8 mouse cellular contexts compared by ENCODE assay signal in the genomic region with DNA sequence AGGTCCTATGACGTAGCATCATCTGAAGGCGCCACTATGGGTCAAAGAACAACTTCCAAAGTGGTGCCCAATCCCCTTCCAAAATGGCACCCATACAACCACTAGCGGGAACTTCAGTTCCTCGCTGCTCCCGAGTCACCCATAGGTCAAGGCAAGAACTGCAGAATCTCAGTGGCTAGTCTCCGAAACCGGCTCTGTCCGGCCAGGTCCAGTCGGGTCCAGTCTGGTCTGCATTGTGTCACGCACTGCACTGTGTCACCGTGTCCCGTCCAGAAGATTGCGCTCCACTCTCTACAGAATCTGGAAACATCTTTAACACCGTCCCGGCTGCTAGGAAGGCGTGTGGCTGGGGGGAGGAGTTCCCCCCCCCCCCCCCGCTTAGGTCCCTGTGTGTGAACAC.
"Had no signal": no experiment of that assay in that cellular context is flagged by ENCODE, and none has a peak within 500 bp of the region (broad histone marks: within the 10 kb centered on the region; RNA-seq: fewer than 3 reads in every experiment).

No protein-coding gene starts in this region.

- H3K36me3 ChIP-seq: intestine, embryonic 15.5 days; limb, embryonic 12.5 days; midbrain, embryonic 15.5 days; neural tube, embryonic 12.5 days had no signal

- H3K4me1 ChIP-seq: midbrain, embryonic 15.5 days; neural tube, embryonic 12.5 days had no signal

- H3K9ac ChIP-seq: intestine, embryonic 15.5 days; limb, embryonic 12.5 days; midbrain, embryonic 15.5 days; neural tube, embryonic 12.5 days had no signal

- DNase-seq: kidney, postnatal 14 days; liver; thymus, postnatal 4 days had no signal

- H3K9me3 ChIP-seq: intestine, embryonic 15.5 days; limb, embryonic 12.5 days; midbrain, embryonic 15.5 days; neural tube, embryonic 12.5 days had no signal

- H3K4me2 ChIP-seq: intestine, embryonic 15.5 days; limb, embryonic 12.5 days; midbrain, embryonic 15.5 days; neural tube, embryonic 12.5 days had no signal

- H3K27me3 ChIP-seq: intestine, embryonic 15.5 days; midbrain, embryonic 15.5 days; neural tube, embryonic 12.5 days had no signal

- H3K27ac ChIP-seq: intestine, embryonic 15.5 days; left cerebral cortex, adult 2 months; limb, embryonic 12.5 days; midbrain, embryonic 15.5 days; neural tube, embryonic 12.5 days had no signal

- H3K4me3 ChIP-seq: intestine, embryonic 15.5 days; left cerebral cortex, adult 2 months; limb, embryonic 12.5 days; midbrain, embryonic 15.5 days; neural tube, embryonic 12.5 days had no signal

- ATAC-seq: intestine, embryonic 15.5 days; midbrain, embryonic 15.5 days had no signal
